Mouse (Mus musculus): ENCODE data around the gene Tusc2.
A peak's percentile ranks its signal among the peaks of the same experiment; 100 is the strongest.

- TF ChIP-seq CTCF (IDR thresholded peaks at IDR 0.05; ENCODE audit: extremely low read depth, insufficient read length, insufficient replicate concordance, low read depth, low read length) (peak; percentile 94), POLR2A (IDR thresholded peaks at IDR 0.05; ENCODE audit: low read depth, low read length) (peak; percentile 66; the same call in 1 of the 2 replicates)
Observed at GRCm38 (mm10) chr9:107612191-107612944, 49.3 kb downstream of the Tusc2 start.

Measured in small intestine, adult 2 months (tissue).